Mouse (Mus musculus) liver (tissue): ENCODE data around the gene Rer1.
A peak's percentile ranks its signal among the peaks of the same experiment; 100 is the strongest.

ENCODE experiments used
- DNase-seq: peaks from one replicate; pipeline ENCODE4 v3.0.0-alpha.2; 2020; ENCODE audit warnings: mixed read lengths

The Rer1 gene

DNA sequence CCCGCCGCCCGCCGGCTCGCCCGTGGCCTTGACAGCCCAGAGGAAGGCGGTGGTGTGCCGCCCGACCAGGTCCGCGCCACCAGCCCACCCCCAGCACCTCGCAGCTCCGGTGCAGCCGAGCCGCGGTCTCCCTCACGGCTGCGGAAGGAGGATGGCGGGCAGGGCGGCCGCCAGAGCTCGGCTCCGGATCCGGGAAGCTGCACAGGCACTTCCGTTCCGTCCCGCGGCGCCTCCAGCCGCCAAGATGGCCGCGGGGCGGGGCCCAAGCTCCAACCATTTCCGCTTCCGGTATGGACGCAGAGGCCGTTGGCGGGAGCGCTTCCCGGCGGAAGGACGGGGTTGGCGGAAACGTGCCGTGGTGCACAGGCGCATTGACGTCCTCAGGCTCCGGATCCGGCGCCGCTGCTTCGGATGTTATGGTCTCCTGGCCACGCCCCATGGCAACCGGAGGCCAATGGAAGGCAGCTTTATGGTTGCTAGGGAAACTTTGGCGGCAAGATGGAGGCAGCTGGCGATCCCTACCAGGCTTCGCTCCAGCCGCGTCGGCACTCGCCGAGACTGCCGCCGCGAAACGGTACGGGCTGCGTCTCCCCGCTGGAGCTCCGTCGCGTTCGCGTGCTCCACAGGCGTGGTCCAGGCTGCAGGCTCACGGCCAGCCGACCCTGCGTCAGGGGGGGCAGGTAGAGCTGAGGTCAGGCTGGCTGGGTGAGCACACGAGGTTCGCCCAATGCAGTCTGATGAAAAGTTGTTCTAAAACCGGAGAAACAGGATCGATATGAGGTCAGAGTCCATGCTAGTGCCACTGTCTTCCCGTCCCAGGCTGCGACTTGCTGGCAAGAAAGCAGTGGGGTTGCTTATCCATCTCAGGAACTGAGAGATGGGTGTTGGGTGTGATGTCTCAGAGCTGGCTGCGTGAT, at the start of gene Rer1, which contains the start of gene Morn1:
Gene Rer1, minus strand, starts transcription at position 275 of the 917 bp plus-strand sequence.
Gene Morn1, plus strand, starts transcription at position 470 of the 917 bp plus-strand sequence.
- DNase-seq = peak; percentile 99

DNA sequence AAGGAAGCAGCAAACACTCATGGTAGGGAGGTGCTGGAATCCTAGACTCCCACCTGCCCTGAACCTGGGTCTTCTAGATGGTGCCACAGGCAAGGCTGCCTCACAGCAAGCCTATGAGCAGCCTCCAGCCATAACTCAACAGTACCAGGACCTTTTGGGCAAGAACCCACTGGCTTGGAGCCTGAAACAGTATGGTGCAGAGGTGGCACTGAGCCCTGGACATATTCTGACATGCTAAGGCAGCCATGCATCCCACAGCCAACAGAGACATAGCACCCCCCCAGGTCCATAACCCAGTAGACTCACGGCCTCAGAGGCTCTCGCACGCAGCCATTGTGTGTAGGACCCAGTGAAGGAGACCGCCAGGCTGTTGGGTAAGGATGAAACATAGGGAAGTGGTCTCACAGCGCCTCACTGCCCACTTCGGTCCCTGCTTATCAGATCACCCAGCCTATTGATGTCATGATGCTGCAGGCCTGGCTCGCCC, 48.5 kb upstream of the Rer1 start:
- no peak for DNase-seq

DNA sequence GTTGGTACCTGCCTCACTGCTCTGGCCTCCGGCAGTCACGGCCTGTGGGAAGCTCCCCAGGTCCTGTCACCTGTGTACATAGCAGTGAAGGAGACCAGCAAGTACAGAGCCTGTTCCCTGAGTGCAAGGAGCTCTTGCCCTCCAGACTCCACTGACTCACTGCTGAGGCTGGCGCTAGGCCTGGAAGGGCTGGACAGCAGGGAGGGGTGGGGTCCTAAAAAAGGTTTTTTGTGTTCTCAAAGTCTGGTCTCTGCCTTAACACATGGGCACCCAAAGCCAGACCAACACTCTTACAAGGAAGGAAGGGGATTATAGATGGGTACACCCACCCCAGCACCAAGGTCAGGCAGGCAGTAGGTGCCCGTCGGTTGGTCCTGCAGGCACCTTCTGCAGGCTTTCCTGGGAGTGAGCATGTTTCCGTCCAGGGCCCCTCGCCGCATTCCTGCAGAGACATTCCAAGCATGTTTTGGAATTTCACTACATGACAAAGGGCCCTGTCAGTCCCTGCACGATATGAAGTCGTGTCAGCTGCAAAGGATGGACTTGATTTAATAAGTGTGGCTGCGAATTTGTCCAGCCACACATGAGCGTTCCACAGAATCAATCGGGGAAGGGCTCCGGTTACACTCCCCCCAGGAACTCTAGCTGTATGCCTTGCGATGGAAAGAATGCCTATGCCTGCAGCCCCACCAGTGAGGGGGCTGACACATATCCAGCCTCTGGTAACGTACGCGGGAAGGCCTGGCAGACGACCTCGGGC, 47.7 kb upstream of the Rer1 start:
- no peak for DNase-seq

DNA sequence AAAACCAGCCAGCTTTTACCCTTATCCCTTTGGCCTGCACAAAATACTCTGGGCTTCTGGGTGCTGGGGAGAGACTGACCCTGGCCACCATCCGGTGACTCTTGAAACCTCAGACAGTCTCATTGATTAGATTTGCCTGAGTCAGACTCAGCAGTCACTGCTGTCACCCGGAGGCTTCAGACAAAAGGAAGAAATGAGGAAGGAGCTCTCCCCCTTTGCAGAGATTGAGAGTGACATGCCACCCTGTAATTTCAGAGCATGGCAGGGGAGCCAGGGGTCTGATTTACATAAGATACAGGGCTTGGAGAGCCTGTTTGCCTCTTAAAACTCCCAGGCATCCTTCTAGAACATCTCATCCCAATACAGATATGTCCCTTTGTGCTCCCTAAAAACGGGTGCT, 47.0 kb upstream of the Rer1 start:
- DNase-seq = no peak

DNA sequence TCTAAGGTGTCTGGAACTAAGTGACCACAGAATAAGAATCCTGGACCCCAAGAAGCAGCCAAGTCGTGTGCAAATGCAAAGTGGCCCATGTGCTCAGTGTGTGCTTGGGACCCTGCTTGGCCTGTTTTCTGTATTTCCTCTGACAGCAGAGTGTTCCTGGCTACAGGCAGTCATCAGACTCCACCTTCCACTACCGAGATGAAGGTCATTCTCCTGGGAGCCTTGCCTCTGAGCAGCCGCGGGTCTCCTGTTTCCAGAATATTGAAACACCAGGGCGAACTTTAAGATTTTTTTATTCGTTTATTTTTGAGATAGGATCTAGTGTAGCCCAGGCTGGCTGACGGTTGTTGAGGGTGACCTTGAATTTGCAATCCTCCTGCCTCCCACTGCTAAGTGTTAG, 44.4 kb upstream of the Rer1 start:
- DNase-seq = no peak

DNA sequence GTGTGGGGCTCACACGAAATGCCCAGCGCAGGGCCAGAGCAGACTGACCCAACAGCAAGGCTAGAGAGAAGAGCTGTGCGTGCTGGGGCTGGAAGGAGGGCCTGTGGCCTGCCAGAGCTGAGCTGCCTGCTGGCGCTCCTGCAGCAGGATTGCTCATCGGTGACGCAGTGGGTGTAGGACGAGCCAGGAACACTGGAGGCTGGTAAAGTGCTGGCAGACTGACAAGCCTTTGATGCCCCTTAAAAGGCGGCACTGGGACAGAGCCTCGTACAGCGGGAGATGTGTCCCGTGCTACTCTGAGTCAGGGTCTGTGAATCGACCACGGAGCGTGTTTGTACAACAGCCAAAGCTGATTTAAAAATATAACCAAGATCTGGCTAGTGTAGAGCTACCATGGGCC, 43.8 kb upstream of the Rer1 start:
- DNase-seq = no peak

DNA sequence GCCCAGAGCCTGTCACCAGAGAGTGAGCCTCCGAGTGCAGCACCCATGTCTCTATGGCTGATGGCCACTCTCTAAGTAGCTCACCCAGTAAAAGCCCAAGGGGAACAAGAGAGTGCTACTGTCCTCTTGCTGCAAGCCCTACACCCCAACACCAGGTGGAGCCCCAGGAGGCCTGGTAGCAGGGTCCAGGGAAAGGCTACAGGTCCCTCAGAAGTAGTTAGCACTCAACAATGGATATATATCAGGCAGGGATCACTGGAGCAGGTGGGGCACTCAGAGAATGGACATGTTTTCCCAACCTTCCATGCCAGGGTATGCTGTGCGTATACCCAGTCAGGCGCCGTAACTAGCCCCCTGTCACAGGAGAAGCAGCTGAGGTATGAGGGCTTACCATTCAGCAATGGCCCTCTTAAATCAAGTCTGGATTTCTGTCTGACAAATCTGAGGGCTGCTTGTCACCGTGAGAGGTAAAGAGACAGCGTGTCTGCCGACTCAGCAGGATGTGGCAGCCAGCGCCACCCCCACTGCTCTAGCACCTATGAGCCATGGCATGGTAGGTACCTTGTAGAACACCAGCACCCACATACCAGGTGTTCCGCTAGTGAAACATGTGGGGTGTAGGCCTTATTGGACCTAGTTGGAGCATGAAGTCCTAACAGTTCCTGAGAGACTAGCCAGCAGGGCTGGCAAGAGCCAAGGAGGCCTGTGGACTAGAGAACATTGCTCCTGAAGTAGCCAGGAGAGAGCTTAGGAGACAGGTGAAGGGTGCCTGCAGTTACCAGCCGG, 43.1 kb upstream of the Rer1 start:
- no peak for DNase-seq

DNA sequence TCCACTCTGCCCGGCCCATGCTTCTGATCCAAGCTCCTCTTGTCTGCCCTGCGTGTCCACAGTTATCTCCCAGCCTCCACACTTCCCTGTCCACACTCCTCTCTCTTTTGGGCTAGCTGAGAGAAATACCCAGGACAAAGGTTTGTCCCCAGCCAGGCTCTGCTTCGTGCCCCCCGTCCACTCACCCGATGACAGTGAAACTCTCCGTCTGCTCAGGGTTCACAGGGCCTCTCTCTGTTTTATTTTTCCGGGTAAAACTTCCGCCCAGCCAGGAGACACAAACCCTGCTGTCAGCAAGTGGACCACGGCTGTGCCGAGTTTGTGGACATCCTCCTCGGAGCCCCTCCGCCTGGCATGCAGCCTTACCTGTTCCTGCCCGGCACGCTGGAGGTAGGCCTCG, 42.2 kb upstream of the Rer1 start:
- no peak for DNase-seq

DNA sequence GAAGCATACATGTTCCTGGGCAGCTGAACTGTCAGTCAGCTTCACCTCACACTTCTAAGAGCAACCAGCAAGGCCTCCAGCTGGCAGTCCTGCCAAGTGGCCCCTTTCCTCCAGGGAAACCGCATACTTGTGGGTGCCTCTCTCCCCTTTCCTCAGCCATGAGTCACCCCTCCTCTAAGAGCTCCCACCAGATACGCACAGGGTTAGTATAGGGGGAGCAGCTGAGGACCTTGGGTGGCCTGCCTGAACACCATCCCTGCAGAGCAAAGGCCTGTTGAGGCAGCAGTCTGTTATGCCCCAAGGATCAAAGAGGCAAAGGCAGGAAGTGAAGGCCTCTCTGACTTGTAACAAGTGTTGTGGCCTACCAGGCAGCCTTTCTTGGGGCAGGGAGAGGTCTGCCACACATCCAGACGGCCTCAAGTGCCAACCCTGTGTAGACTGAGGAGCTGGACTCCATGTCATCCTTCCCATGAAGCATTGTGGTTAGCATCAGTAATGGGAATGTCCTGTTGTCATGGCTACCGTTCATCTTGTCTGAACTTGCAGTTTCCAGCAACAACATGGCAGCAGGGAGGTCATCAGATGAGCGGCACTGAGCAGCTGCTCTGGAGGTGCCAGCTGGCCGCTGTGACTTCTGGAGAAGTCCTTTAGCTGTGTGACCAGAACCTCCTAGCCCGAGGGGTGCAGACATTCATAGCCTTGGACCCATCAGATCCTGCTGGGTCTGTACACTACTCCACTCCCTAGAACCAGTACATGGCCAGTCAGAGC, 40.6 kb upstream of the Rer1 start:
- DNase-seq = no peak

DNA sequence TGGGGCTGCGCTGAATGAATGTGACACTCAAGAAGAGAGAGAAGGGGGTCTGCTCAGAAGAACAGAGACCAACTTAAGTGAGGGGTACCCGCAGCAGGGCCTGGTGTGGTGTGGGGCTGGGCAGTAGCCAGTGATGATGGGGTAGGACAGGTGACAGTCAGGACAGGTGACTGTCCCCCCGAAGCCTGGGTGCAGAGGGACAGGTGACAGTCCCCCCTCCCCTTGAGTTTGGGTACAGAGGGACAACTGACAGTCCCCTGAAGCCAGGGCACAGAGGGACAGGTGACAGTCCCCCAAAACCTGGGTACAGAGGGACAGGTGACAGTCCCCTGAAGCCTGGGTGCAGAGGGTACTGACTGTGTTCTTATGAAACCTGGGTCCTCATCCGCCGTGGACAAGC, 40.0 kb upstream of the Rer1 start:
- DNase-seq = no peak

DNA sequence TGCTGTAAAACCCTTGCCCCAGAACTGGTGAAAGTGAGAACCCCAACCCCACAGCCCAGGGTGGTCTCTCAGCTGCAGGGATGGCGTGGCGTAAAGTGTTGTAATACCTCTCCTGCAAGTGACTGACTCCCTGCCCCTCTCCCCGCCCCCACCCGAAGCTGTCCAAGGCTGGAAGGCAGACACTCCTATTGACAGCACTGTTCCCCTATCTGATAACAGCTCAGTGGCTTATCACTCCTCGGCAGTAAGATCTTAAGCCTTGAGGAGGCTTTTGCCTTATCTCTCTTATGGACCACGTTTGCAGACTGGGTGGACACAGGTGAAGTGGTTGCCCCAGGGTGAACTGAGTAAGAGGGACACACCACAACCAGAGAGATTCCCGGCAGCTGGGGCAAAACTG, 39.1 kb upstream of the Rer1 start:
- DNase-seq = peak; percentile 58

DNA sequence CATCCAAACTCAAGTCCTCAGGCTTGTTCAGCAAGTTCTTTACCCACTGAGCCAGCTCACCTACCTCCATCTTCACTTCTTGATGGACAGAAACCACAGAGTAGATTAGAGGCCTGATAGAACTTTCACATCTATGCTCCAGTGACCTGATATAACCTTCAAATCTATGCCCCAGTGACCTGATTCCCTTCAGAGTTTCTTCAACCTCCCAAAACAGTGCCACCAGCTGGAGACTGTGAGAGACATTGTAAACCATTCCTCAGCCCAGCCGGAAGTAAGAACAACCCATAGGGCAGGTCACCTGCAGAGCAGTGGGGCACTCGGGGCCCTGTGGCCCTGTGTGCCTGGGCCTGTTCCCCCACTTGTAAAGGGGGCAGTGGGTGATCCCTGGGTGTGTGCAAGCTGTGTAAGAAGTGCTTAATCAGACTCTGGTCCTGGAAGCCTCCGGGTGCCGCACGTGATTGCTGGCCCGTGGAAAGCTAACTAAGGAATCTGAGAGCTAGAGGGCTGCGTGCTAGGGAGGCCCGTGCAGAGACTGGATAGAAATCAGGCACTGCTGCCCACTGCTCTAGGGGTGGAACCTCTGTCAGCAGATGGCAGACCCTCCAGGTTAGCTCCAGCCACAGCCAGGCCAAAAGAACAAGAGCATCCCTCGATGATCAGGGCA, 37.8 kb upstream of the Rer1 start:
- no peak for DNase-seq

DNA sequence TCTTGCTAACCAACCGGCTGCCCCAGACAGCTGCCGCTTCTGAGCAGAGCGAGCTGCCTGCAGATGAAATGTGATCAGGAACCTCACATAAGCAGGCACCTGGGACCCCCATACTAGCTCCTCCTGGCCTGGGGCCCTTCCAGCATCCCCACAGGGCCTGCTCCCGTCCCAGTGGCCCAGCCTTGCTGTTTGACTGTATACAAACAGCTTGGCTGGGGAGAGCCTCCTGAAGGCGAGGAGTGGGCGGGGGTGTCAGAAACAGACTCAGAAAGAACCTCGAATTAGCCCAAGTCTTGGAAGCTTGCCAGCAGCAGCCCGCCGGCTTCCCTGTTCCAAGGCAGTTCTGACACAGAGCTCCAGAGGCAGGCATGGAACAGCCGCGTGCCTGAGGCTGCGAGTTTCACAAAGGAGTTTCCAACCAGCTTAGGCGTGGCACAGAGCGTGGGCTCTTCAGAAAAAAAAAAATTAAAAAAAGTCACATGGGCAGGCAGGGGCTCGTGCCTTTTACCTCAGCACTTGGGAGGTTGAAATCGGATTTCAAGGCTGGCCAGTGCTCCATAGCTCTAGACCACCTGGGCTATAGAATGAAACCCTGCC, 36.4 kb upstream of the Rer1 start:
- peak; percentile 63 for DNase-seq

DNA sequence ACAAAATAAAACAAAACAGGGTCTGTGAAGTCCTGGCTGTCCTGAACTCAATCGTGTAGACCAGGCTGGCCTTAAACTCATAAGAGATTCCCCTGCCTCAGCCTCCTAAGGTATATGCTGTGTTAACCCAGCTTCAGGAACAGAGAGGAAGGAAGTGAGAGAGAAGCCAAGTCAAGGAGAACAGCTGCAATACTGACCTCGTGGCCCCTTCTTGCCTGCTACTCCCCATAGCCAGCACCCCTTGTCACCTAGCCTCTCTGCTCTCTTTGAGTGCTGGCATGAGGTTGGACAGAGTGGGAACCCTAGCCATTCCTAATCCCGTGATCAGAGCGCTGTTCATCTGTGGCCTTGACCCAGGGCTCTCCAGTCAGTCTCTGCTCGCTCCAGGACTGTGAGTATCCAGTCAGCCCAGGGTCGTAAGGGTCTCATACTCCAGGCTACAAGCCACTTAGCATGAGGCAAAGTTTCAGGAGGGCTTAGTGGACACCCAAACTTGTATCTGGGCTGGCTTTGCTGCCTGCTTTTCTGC, 35.8 kb upstream of the Rer1 start:
- DNase-seq = no peak

DNA sequence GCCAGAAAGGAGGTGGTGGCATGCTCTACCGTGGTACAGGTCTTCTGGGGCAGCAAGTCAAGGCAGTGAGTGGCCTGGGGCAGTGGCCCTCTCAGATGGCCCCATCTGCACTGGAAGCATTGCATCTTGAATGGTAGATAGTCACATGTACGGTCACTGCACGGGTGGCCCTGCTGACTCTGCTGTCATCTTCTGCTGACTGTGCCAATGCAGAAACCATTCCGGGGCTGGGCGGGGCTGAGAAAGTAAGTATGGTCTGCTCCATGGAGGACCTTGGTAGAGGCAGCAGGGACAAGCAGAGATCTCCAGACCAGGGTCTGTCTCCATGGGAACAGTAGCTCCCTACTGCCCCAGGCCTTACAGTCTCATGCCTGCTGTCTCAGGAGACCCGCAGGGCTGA, 35.0 kb upstream of the Rer1 start:
- DNase-seq = no peak

DNA sequence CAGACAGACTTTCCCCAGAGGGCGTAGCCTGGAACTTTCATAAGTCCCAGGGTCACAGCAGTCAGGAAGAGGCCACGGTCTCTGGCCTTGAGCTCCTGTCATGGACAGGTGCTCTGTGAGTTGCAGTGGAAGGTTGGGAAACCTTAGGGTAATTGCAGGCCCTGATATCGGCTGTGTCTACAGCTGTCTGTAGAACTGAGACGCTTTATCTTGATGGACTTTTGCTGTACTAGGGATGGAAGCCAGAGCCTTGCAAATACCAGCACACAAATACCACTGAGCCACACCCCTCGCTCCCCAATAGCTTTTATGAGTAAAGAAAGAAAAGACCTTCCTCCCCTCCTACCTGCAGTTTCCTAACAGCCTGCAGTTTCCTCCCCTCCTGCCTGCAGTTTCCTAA, 34.4 kb upstream of the Rer1 start:
- peak; percentile 32 for DNase-seq

DNA sequence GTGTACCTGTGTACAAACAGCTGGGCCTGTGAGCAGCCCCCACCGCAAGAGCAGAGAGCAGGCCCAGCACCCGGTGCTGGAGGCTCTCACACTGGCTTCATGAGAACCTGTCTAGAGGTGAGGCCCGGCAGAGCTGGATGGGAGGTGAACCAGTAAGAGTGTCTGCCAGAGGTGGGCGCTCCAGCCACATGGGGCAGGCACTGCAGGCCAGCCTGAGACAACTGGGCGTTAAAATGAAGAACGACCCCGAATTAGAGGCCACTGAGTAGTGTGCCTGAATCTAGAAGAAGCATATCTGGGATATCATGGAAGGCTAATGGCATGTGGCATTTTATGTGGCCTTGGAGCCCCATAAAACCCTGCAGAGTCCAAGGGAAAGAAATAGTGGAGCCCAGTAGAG, 33.9 kb upstream of the Rer1 start:
- DNase-seq = no peak

DNA sequence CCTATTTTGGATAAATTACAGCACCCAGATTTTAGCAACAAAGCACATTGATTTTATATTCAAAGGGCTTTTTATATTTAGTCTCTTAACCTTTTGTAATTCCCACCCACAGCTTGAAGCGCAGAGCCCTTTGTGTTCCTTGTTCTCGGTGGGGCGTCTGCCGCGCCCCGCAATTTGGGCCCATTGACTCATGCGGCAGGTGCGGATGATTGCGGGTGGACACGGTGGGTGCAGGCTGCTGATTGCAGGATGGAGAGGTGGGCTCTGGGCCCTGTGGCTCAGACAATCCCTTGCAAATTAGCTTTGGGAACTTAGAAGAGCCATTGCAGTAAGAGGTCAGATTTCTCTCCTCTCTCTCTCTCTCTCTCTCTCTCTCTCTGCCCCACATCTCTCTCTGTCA, 32.1 kb upstream of the Rer1 start:
- DNase-seq = no peak

DNA sequence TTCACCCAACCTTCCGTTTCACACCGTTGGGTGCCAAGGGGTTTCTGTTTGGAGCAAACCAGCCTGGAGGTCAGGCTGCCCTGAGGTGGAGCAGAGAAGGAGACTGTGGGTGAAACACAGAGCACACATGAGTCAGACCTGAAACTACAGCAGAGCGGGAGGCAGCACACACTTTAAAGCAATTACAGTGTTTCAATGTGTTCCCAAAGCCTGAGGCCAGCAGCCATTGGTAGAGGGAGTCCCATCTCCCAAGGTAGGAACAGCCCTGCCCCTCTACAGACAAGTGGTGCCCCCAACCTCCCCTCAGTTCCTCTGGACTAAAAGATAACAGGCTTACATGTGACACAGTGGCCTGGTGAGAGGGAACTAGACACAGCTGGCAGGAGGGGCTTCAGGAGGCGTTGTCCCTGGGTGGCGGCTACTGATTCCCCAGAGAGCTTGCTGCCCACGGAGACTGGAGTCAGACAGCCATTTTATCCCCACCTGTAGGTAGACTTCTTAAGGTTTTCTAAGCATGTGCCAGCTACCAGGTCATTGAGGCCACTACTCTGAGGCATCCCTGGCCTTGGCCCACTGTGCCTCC, 31.3 kb upstream of the Rer1 start:
- DNase-seq = peak; percentile 71

DNA sequence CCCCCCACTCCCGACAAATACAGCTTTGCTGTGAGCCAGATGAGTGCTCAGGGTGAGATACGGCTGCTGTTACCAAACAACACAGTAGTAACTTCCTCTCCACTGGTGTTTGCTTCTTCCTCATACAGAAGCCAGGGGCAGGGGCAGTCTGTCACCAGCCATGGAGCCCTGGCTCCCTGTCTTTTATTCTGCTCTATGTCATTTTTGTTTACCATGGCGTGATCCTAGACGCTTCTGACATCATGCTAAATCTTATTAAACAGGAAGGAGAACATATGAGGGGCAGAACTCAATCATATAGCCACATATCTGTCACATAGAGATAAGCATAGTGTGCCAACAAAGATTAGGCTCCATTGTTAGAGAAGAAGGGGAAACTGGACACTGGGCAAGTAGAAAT, 30.4 kb upstream of the Rer1 start:
- no peak for DNase-seq
